Mouse (Mus musculus) left cerebral cortex, adult 9 months (tissue): ENCODE measurements around the gene Sprr1b.
"Not testable (repeated sequence)": the region's sequence is repeated elsewhere in the genome, so short reads cannot be mapped to it uniquely, and the experiment has no call there.

Source experiments
- DNase-seq, 2 experiments: peaks; one replicate each; pipeline ENCODE4 v3.0.0; 2022; ENCODE audit warnings: low spot score in 2 of 2

Sprr1b gene

DNA sequence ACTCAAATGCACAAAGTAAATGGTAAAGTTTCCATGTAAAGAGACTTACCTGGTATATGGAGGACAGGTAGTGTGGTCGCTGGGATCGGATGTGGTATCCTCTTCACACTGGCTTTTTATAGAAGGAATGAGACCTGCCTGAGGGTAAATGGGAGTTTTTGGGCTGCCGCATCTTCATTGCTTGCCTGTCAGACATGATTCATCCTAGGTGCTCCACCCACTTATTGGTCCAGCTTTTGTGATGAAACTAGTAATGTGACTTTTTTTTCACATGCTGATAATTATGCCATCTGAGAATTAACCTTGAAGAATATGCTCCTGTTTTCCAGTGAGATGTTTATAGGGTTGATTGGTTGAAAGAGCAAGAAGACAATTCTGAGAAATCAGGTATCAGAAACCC, at the start of gene Sprr1b:
TSS of gene Sprr1b (minus strand) at position 101 of the 400 bp plus-strand sequence.
- no peak for DNase-seq

DNA sequence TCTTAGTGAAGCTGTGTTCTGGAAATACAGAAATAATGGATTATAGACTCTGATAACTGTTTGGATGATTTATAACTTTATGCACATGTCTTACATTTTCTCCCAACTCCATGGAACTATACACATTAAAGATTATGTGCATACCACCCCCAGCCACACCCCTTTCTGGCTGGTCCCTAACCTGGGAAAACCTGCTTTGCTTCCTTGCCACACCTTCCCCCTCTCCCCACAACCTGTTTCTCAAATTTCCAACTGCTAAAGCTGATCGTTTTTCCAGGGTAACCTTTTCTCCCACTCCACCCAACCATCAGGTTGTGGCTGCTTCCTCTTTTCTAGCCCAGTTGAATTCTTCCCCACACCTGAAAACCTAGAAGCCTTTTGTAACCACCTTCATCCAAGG, 47.7 kb upstream of the Sprr1b start:
- DNase-seq = no peak

- DNase-seq = no peak
These were observed 47.3 kb upstream of the Sprr1b start, which contains the start of gene Sprr1a for GRCm38 (mm10) chr3:92485863-92486262. Sprr1a (minus strand) TSS chr3:92485895.

DNA sequence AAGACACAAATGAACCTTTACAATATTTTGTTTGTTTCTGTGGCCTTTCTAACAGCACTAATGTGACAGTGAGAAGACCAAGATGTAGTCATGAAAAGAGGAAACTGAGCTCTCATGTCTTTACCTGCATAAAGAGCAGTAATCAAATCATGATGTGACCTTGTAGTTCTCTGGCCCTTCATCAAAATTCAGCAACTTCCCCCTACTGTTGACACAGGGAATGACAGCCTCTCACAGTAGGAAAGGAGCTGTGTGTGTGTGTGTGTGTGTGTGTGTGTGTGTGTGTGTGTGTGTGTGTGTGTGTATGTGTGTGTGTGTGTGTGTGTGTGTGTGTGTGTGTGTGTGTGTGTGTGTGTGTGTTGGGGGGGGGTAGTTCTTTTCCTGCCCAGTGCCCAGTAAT, 42.7 kb upstream of the Sprr1b start:
- not testable (repeated sequence) for DNase-seq

DNA sequence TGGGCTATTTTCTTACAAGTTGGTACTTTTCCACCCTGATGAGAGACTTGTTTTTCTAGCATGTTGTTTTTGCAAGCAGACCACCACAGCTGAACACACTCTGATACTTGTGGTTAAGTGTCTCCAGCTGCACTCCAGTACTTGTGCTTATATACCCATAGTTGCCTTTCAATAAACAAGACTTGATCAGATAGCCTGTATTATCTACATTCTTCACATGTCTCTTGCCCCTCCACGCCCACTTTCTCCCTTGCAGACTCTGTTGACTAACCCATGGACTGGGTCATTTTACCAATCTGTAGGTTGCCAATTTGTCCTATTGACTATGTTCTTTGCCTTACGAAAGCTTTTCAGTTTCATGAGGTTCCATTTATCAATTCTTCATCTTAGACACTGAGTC, 31.5 kb upstream of the Sprr1b start:
- no peak for DNase-seq

DNA sequence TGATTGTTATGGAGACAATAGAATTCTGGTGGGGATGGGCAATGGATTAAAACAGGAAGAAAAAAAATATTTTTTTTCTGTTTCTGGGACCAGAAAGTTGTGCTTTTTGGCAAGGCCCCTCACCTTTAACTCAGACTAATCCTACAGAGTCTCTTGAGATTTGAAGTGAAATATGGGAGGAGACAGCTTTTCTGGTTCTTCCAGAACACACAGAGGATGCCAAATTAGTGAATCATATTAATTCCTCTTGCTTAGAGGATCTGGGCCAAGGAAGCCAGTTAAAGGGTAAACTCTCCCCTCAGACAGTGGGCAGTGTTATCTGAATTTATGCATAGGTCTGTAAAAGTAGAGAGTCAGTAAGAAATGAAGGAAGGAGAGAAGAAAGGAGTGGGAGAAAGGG, 28.8 kb upstream of the Sprr1b start:
- DNase-seq = no peak

- no peak for DNase-seq
These were observed 28.0 kb upstream of the Sprr1b start for GRCm38 (mm10) chr3:92466576-92466975.

DNA sequence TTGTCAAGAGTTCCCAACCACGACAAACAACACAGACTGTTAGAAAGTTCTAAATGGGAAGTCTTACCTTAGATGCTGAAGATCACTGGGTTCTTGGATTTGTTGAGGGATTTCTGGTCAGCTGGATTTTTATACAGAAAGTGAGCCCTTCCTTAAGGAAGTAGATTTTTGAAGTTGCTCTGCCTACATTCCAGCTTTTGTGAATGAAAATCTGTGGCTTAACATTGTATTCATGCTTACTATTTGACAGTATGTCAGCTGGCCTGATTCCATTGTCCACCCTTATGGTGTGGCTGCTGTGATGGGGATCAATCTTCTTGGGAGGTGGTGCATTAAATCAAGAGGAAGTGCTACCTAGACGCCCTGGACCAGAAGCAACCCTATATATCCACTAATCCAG, 20.0 kb upstream of the Sprr1b start, which contains the start of gene Sprr3:
TSS of gene Sprr3 (minus strand) at position 101 of the 400 bp plus-strand sequence.
- DNase-seq = no peak

DNA sequence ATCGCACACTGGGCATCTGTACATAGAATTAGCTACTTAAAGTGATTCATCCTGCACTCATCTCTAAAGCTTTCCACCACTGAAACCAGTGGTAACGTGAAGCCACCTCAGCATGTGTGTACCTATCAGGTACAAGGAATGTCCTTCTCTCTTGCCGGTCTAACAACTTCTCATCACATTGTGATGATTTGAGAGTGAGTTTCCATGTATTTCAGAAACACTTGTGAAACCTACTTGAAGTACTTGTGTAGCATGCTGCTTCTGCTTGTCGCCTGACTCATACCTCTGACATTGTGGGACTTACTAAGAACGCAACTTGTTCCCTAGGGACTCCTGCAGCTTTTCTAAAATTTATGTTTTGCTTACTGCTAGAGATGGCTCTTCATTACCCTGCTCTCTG, 16.6 kb upstream of the Sprr1b start:
- DNase-seq = no peak

- DNase-seq = no peak
These were observed 1.6 kb upstream of the Sprr1b start for GRCm38 (mm10) chr3:92440177-92440576.

GRCm38 (mm10) chr3:92432282-92432681, 6.3 kb downstream of the Sprr1b start, which contains the start of gene Sprr2k:
Sprr2k (plus strand) TSS chr3:92432582.
- no peak for DNase-seq

GRCm38 (mm10) chr3:92429323-92429722, 9.3 kb downstream of the Sprr1b start, which contains the start of gene Gm9774:
Gm9774 (minus strand) TSS chr3:92429423.
- DNase-seq = no peak

DNA sequence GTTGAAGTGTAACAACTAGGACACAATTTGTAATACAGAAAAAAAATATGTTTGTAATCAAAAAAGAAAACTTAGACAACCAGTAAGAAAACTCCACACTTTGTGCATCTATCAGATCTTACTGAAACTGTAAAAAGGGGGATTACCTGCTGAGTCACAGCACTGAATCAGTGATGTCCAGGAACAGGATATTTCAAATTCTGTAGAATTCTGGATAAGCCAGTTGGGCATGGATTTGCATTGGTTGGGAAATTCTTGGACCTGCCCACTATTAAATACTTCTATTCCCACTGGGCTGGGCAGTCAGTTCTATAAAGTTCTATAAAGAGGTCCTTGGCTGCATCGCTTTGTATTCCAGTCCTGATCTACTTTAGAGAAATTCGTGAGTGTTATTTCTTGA, 20.8 kb downstream of the Sprr1b start, which contains the start of gene Sprr2j-ps:
TSS of gene Sprr2j-ps (plus strand) at position 301 of the 400 bp plus-strand sequence.
- no peak for DNase-seq

DNA sequence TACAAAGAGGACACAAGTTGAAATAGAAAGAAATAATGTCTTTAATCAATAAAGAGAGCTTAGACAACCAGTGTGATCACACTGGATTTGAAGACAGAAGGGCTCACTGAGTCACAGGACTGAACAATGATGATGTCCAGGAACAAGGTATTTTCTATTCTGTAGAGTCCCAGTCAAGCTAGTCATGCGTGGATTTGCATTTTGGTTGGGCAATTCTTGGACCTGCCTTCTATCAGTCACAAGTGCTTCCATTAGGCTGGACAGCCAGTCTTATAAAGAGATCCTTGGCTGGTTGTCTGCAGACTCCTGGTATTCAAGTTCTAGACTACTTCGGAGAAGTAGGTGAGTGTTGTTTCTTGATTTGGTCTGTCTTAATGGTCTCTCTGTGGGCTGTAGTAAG, 30.9 kb downstream of the Sprr1b start, which contains the start of gene Sprr2i:
TSS of gene Sprr2i (plus strand) at position 301 of the 400 bp plus-strand sequence.
- DNase-seq = no peak

DNA sequence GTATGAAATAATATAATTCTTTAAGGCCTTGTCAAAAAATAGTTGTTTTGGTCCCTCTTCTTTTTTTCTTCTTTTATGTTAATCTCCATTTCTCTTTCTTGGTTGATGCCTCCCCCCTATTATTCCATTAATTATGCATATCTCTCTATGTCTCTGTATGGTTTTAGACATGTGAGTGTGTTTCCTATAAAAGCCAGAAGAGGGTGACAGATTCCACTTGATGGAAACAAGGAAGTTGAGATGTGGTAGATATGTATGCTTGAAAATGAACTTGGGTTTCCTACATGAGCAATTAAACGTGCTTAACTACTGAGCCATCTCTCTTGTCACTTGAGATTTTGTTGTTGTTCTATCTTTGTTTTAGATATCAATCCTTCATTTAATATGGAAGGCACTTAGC, 44.3 kb downstream of the Sprr1b start:
- DNase-seq = no peak
